ENCODE assay signal across 8 mouse cellular contexts in genomic region chr5:139460384-139461067, GRCm38 (mm10). TPM values are rescaled to one million over a fixed set of nuclear protein-coding genes. Genes with fewer than 3 reads are reported as not detected.
A peak's percentile ranks its signal among the peaks of the same experiment; 100 is the strongest.
DNase-seq lines count a peak whose midpoint lies in the region; ATAC-seq and TF ChIP-seq lines count a peak whose summit lies in the region.

Gene 3110082I17Rik, minus strand, starts transcription at chr5:139460527.

- H3K9me3 ChIP-seq in forebrain, embryonic 10.5 days, result no peaks in the 10 kb centered on the region
- H3K9me3 ChIP-seq in heart, embryonic 15.5 days (replicated peaks), result no peaks in the 10 kb centered on the region
- no peaks in the 10 kb centered on the region for H3K9me3 ChIP-seq in liver, embryonic 14.5 days (ENCODE audit: control insufficient read depth, low read length)
- H3K9me3 ChIP-seq in neural tube, embryonic 11.5 days (ENCODE audit: control insufficient read depth, low read length), result no peaks in the 10 kb centered on the region
- H3K9me3 ChIP-seq in stomach, postnatal 0 days (ENCODE audit: control insufficient read depth, low read length), result no peaks in the 10 kb centered on the region

- DNase-seq in CD8-positive naive resting alpha-beta T cell, adult 2 months (ENCODE audit: low read depth in 2 of 2, low spot score in 2 of 2), result peak; percentile 90 to 94
- DNase-seq in c-Kit-positive CD71-negative TER-119-negative erythroid progenitor cells, embryonic 14.5 days (ENCODE audit: low read depth), result peak; percentile 94
- peak; percentile 97 for DNase-seq in forebrain, embryonic 10.5 days (ENCODE audit: extremely low spot score, low spot score)
- peak; percentile 99 for DNase-seq in kidney, postnatal 25 days
- peak; percentile 87 to 90 (median 89) for DNase-seq in liver, embryonic 14.5 days (ENCODE audit: low read depth in 3 of 3, low spot score in 3 of 3)
- peak; percentile 96 for DNase-seq in neural tube, embryonic 11.5 days (ENCODE audit: low spot score)
- peak; percentile 98 for DNase-seq in stomach, postnatal 0 days (ENCODE audit: low spot score)

- H3K4me2 ChIP-seq in heart, embryonic 15.5 days, result peak within 1 kb of the TSS; percentile 90
- peak within 1 kb of the TSS; percentile 81 for H3K4me2 ChIP-seq in liver, embryonic 14.5 days (ENCODE audit: low read depth)
- peak within 1 kb of the TSS; percentile 63 for H3K4me2 ChIP-seq in neural tube, embryonic 11.5 days (ENCODE audit: low read depth)
- H3K4me2 ChIP-seq in stomach, postnatal 0 days (replicated peaks; ENCODE audit: low read depth), result peak within 1 kb of the TSS; percentile 74

- H3K9ac ChIP-seq in heart, embryonic 15.5 days, result peak within 1 kb of the TSS; percentile 64
- H3K9ac ChIP-seq in liver, embryonic 14.5 days (replicated peaks), result peak within 1 kb of the TSS; percentile 43
- peak within 1 kb of the TSS; percentile 50; the same call in 1 of the 2 replicates for H3K9ac ChIP-seq in neural tube, embryonic 11.5 days (ENCODE audit: low read length)
- H3K9ac ChIP-seq in stomach, postnatal 0 days (ENCODE audit: low read length), result peak within 1 kb of the TSS; percentile 61

- ATAC-seq in heart, embryonic 15.5 days (replicated peaks; ENCODE audit: insufficient number of reproducible peaks, insufficient read depth, low FRiP score, low read depth), result peak; percentile 95
- peak; percentile 97 for ATAC-seq in liver, embryonic 14.5 days (ENCODE audit: insufficient read depth)
- peak; percentile 98 for ATAC-seq in neural tube, embryonic 11.5 days (ENCODE audit: insufficient read depth, low FRiP score, low TSS enrichment)
- ATAC-seq in stomach, postnatal 0 days (ENCODE audit: low FRiP score, low TSS enrichment), result peak; percentile 98

- peak within 1 kb of the TSS; percentile 84 for H3K4me3 ChIP-seq in forebrain, embryonic 10.5 days
- peak within 1 kb of the TSS; percentile 68 for H3K4me3 ChIP-seq in heart, embryonic 15.5 days
- H3K4me3 ChIP-seq in liver, embryonic 14.5 days (ENCODE audit: insufficient read depth in 1 of 2, low read depth in 2 of 2, low read length in 2 of 2), result peak within 1 kb of the TSS; percentile 60 to 77
- H3K4me3 ChIP-seq in neural tube, embryonic 11.5 days (ENCODE audit: low read depth, low read length), result peak within 1 kb of the TSS; percentile 59
- peak within 1 kb of the TSS; percentile 60 for H3K4me3 ChIP-seq in stomach, postnatal 0 days (ENCODE audit: low read depth, low read length)

- H3K27ac ChIP-seq in forebrain, embryonic 10.5 days, result peak within 1 kb of the TSS; percentile 83
- H3K27ac ChIP-seq in heart, embryonic 15.5 days, result no peak within 1 kb of the TSS
- no peak within 1 kb of the TSS for H3K27ac ChIP-seq in liver, embryonic 14.5 days
- H3K27ac ChIP-seq in neural tube, embryonic 11.5 days (ENCODE audit: low read depth, low read length), result no peak within 1 kb of the TSS
- H3K27ac ChIP-seq in stomach, postnatal 0 days (replicated peaks), result no peak within 1 kb of the TSS

- no peak for TF ChIP-seq EP300 in liver, embryonic 14.5 days (IDR thresholded peaks at IDR 0.05; ENCODE audit: low read depth)
- TF ChIP-seq EP300 in stomach, postnatal 0 days (optimal IDR thresholded peaks at IDR 0.05), result no peak

- 3% methylated on average over 42 of the region's 42 CpGs for WGBS in forebrain, embryonic 10.5 days
- 4% methylated on average over 42 of the region's 42 CpGs for WGBS in heart, embryonic 15.5 days
- WGBS in liver, embryonic 14.5 days (ENCODE audit: insufficient replicate concordance), result 4% methylated on average over 42 of the region's 42 CpGs
- WGBS in neural tube, embryonic 11.5 days, result 4% methylated on average over 42 of the region's 42 CpGs
- WGBS in stomach, postnatal 0 days, result 5% methylated on average over 35 of the region's 42 CpGs

- no peaks in the 10 kb centered on the region for H3K27me3 ChIP-seq in forebrain, embryonic 10.5 days (ENCODE audit: poor library complexity, severe bottlenecking)
- H3K27me3 ChIP-seq in heart, embryonic 15.5 days, result no peaks in the 10 kb centered on the region
- no peaks in the 10 kb centered on the region for H3K27me3 ChIP-seq in liver, embryonic 14.5 days (ENCODE audit: control insufficient read depth, insufficient read depth, low read length)
- H3K27me3 ChIP-seq in neural tube, embryonic 11.5 days (ENCODE audit: control insufficient read depth, insufficient read depth, low read length), result no peaks in the 10 kb centered on the region
- no peaks in the 10 kb centered on the region for H3K27me3 ChIP-seq in stomach, postnatal 0 days (ENCODE audit: control insufficient read depth, insufficient read depth, low read length)

- TF ChIP-seq CTCF in liver, embryonic 14.5 days (IDR thresholded peaks at IDR 0.05; ENCODE audit: low read depth), result no peak
- no peak for TF ChIP-seq CTCF in stomach, postnatal 0 days (IDR thresholded peaks at IDR 0.05; ENCODE audit: low read depth)

- peaks cover 24% of the 10 kb centered on the region for H3K4me1 ChIP-seq in forebrain, embryonic 10.5 days
- peaks cover 8% of the 10 kb centered on the region for H3K4me1 ChIP-seq in heart, embryonic 15.5 days (replicated peaks)
- H3K4me1 ChIP-seq in liver, embryonic 14.5 days (replicated peaks; ENCODE audit: control insufficient read depth in 2 of 2, insufficient read depth in 2 of 2, low read length in 1 of 2), result peaks cover 0 to 10% of the 10 kb centered on the region in 2 experiments; a peak in 3 of 4 replicates
- peaks cover 4% of the 10 kb centered on the region; the same call in 1 of the 2 replicates for H3K4me1 ChIP-seq in neural tube, embryonic 11.5 days (ENCODE audit: control insufficient read depth, insufficient read depth, low read length)
- H3K4me1 ChIP-seq in stomach, postnatal 0 days (replicated peaks; ENCODE audit: control insufficient read depth, insufficient read depth), result no peaks in the 10 kb centered on the region

- H3K36me3 ChIP-seq in forebrain, embryonic 10.5 days (replicated peaks), result peaks cover 20% of the 10 kb centered on the region
- no peaks in the 10 kb centered on the region for H3K36me3 ChIP-seq in heart, embryonic 15.5 days
- H3K36me3 ChIP-seq in liver, embryonic 14.5 days (replicated peaks; ENCODE audit: control insufficient read depth, insufficient read depth, low read depth), result no peaks in the 10 kb centered on the region
- no peaks in the 10 kb centered on the region for H3K36me3 ChIP-seq in neural tube, embryonic 11.5 days (ENCODE audit: control insufficient read depth, insufficient read depth, low read length)
- no peaks in the 10 kb centered on the region for H3K36me3 ChIP-seq in stomach, postnatal 0 days (ENCODE audit: control insufficient read depth, insufficient read depth, low read length)

RNA-seq across cellular contexts. Expression of gene 3110082I17Rik, which starts in this region (rescaled TPM):
- polyA plus RNA-seq in forebrain, embryonic 10.5 days (2016; fragmentation: Nextera tagmentation; extraction: Ambion mirVana), result 69.4 and 70.5 TPM in 2 replicates
- 15.5 and 19.5 TPM in 2 replicates for polyA plus RNA-seq in heart, embryonic 15.5 days (2015; fragmentation: Nextera tagmentation; extraction: Ambion mirVana)
- 11.1 and 11.2 TPM in 2 replicates for polyA plus RNA-seq in liver, embryonic 14.5 days (2012; rRNA removed)
- polyA plus RNA-seq in liver, embryonic 14.5 days (2014; fragmentation: Nextera tagmentation; extraction: Ambion mirVana), result 11.6 and 14.1 TPM in 2 replicates
- polyA plus RNA-seq in neural tube, embryonic 11.5 days (2014; fragmentation: Nextera tagmentation; extraction: Ambion mirVana), result 32.0 and 37.6 TPM in 2 replicates
- polyA plus RNA-seq in stomach, postnatal 0 days (2015; fragmentation: Nextera tagmentation; extraction: Ambion mirVana), result 19.2 and 19.7 TPM in 2 replicates
